Mouse (Mus musculus): ENCODE measurements around the gene Baz1a. TPM values are rescaled to one million over a fixed set of nuclear protein-coding genes. Genes with fewer than 3 reads are reported as not detected.
"Not testable (repeated sequence)": the region's sequence is repeated elsewhere in the genome, so short reads cannot be mapped to it uniquely, and the experiment has no call there.

Baz1a gene
- polyA plus RNA-seq, 1 experiment from 2014 or later = 20.8 TPM

GRCm38 (mm10) chr12:55003843-55004242 lies 10.3 kb downstream of the Baz1a start:
- H3K27me3 ChIP-seq = no peaks in the 10 kb centered on the region
- no peak overlapping the region for H3K9ac ChIP-seq
- 85% methylated on average over 5 of the region's 5 CpGs for WGBS
- H3K4me1 ChIP-seq = no peaks in the 10 kb centered on the region
- no peaks in the 10 kb centered on the region for H3K36me3 ChIP-seq
- no peak overlapping the region for H3K4me2 ChIP-seq
- H3K27ac ChIP-seq = no peak overlapping the region
- no peaks in the 10 kb centered on the region for H3K9me3 ChIP-seq
- ATAC-seq (ENCODE audit: insufficient number of reproducible peaks, low FRiP score, low TSS enrichment, low read depth) = no peak
- no peak overlapping the region for H3K4me3 ChIP-seq

GRCm38 (mm10) chr12:55002532-55002931 lies 11.6 kb downstream of the Baz1a start:
- not testable (repeated sequence) for H3K27me3 ChIP-seq; H3K9ac ChIP-seq; H3K9me3 ChIP-seq; H3K4me2 ChIP-seq; H3K36me3 ChIP-seq; H3K4me1 ChIP-seq; H3K27ac ChIP-seq; H3K4me3 ChIP-seq; ATAC-seq (ENCODE audit: insufficient number of reproducible peaks, low FRiP score, low TSS enrichment, low read depth)
- 85% methylated on average over 6 of the region's 7 CpGs for WGBS

GRCm38 (mm10) chr12:54999016-54999690 lies 15.0 kb downstream of the Baz1a start:
- no peak for ATAC-seq (ENCODE audit: insufficient number of reproducible peaks, low FRiP score, low TSS enrichment, low read depth)

GRCm38 (mm10) chr12:54998411-54998810 lies 15.7 kb downstream of the Baz1a start:
- WGBS = 70% methylated on average over 5 of the region's 5 CpGs
- no peak for ATAC-seq (ENCODE audit: insufficient number of reproducible peaks, low FRiP score, low TSS enrichment, low read depth)
- no peaks in the 10 kb centered on the region for H3K27me3 ChIP-seq

More at GRCm38 (mm10) chr12:54999016-54999690, 15.0 kb downstream of the Baz1a start:
- Histone ChIP-seq H3K4me2 (no peak overlapping the region), H3K4me1 (no peaks in the 10 kb centered on the region), H3K4me3 (no peak overlapping the region), H3K27ac (no peak overlapping the region), H3K36me3 (no peaks in the 10 kb centered on the region), H3K27me3 (no peaks in the 10 kb centered on the region), H3K9me3 (no peaks in the 10 kb centered on the region), H3K9ac (no peak overlapping the region)
- WGBS = 82% methylated on average over 14 of the region's 14 CpGs

GRCm38 (mm10) chr12:54996979-54997474 lies 17.1 kb downstream of the Baz1a start:
- WGBS = 82% methylated on average over 6 of the region's 6 CpGs
- Histone ChIP-seq H3K4me3 (no peak overlapping the region), H3K9me3 (no peaks in the 10 kb centered on the region), H3K36me3 (no peaks in the 10 kb centered on the region), H3K4me1 (0 out of 2 replicates have a peak, but pooled peaks cover 5% of the 10 kb centered on the region), H3K4me2 (no peak overlapping the region), H3K27me3 (no peaks in the 10 kb centered on the region), H3K9ac (no peak overlapping the region), H3K27ac (no peak overlapping the region)
- ATAC-seq (ENCODE audit: insufficient number of reproducible peaks, low FRiP score, low TSS enrichment, low read depth) = no peak

More at GRCm38 (mm10) chr12:54998411-54998810, 15.7 kb downstream of the Baz1a start:
- Histone ChIP-seq H3K4me1 (no peaks in the 10 kb centered on the region), H3K4me2 (no peak overlapping the region), H3K4me3 (no peak overlapping the region), H3K9me3 (no peaks in the 10 kb centered on the region), H3K27ac (no peak overlapping the region), H3K9ac (no peak overlapping the region), H3K36me3 (no peaks in the 10 kb centered on the region)

- no peaks in the 10 kb centered on the region for H3K36me3 ChIP-seq
- no peak overlapping the region for H3K4me3 ChIP-seq
- ATAC-seq (ENCODE audit: insufficient number of reproducible peaks, low FRiP score, low TSS enrichment, low read depth) = no peak
- H3K27me3 ChIP-seq = no peaks in the 10 kb centered on the region
- no peaks in the 10 kb centered on the region for H3K9me3 ChIP-seq
- H3K9ac ChIP-seq = no peak overlapping the region
- H3K4me1 ChIP-seq = 0 out of 2 replicates have a peak, but pooled peaks cover 5% of the 10 kb centered on the region
- H3K27ac ChIP-seq = no peak overlapping the region
- no peak overlapping the region for H3K4me2 ChIP-seq
- 47% methylated on average over 3 of the region's 3 CpGs for WGBS
Measured at GRCm38 (mm10) chr12:54995965-54996364, 18.2 kb downstream of the Baz1a start.

- Histone ChIP-seq H3K27me3 (no peaks in the 10 kb centered on the region), H3K9ac (no peak overlapping the region), H3K9me3 (no peaks in the 10 kb centered on the region), H3K4me2 (no peak overlapping the region), H3K27ac (no peak overlapping the region), H3K36me3 (no peaks in the 10 kb centered on the region), H3K4me1 (0 out of 2 replicates have a peak, but pooled peaks cover 5% of the 10 kb centered on the region), H3K4me3 (no peak overlapping the region)
- 83% methylated on average over 4 of the region's 4 CpGs for whole genome bisulfite sequencing
- ATAC-seq (ENCODE audit: insufficient number of reproducible peaks, low FRiP score, low TSS enrichment, low read depth) = no peak
Measured at GRCm38 (mm10) chr12:54994418-54994817, 19.7 kb downstream of the Baz1a start.

- Histone ChIP-seq H3K9ac (no peak overlapping the region), H3K4me2 (no peak overlapping the region), H3K4me1 (0 out of 2 replicates have a peak, but pooled peaks cover 5% of the 10 kb centered on the region), H3K27ac (no peak overlapping the region), H3K9me3 (no peaks in the 10 kb centered on the region), H3K27me3 (no peaks in the 10 kb centered on the region), H3K4me3 (no peak overlapping the region), H3K36me3 (no peaks in the 10 kb centered on the region)
- ATAC-seq (ENCODE audit: insufficient number of reproducible peaks, low FRiP score, low TSS enrichment, low read depth) = no peak
- WGBS = 65% methylated on average over 6 of the region's 6 CpGs
Measured at GRCm38 (mm10) chr12:54994068-54994386, 20.1 kb downstream of the Baz1a start.

GRCm38 (mm10) chr12:54993246-54994067 lies 20.7 kb downstream of the Baz1a start:
- no peak for ATAC-seq (ENCODE audit: insufficient number of reproducible peaks, low FRiP score, low TSS enrichment, low read depth)
- no peak overlapping the region for H3K27ac ChIP-seq
- WGBS = 38% methylated on average over 16 of the region's 16 CpGs
- H3K27me3 ChIP-seq = no peaks in the 10 kb centered on the region
- no peaks in the 10 kb centered on the region for H3K9me3 ChIP-seq
- no peak overlapping the region for H3K4me3 ChIP-seq
- H3K4me1 ChIP-seq = 0 out of 2 replicates have a peak, but pooled peaks cover 5% of the 10 kb centered on the region
- H3K9ac ChIP-seq = no peak overlapping the region
- no peaks in the 10 kb centered on the region for H3K36me3 ChIP-seq
- no peak overlapping the region for H3K4me2 ChIP-seq

- Histone ChIP-seq H3K9me3 (no peaks in the 10 kb centered on the region), H3K4me3 (no peak overlapping the region), H3K9ac (no peak overlapping the region), H3K36me3 (no peaks in the 10 kb centered on the region), H3K27me3 (no peaks in the 10 kb centered on the region), H3K27ac (no peak overlapping the region), H3K4me2 (no peak overlapping the region), H3K4me1 (0 out of 2 replicates have a peak, but pooled peaks cover 5% of the 10 kb centered on the region)
- no peak for ATAC-seq (ENCODE audit: insufficient number of reproducible peaks, low FRiP score, low TSS enrichment, low read depth)
- WGBS = 55% methylated on average over 3 of the region's 3 CpGs
Measured at GRCm38 (mm10) chr12:54992814-54993213, 21.3 kb downstream of the Baz1a start.

- Histone ChIP-seq H3K27me3 (no peaks in the 10 kb centered on the region), H3K9ac (no peak overlapping the region)
- 77% methylated on average over 4 of the region's 4 CpGs for WGBS
Measured at GRCm38 (mm10) chr12:54988323-54988850, 25.8 kb downstream of the Baz1a start.

GRCm38 (mm10) chr12:54987156-54987555 lies 27.0 kb downstream of the Baz1a start:
- H3K27ac ChIP-seq = no peak overlapping the region
- H3K9me3 ChIP-seq = no peaks in the 10 kb centered on the region
- no peaks in the 10 kb centered on the region for H3K36me3 ChIP-seq
- no peak for ATAC-seq (ENCODE audit: insufficient number of reproducible peaks, low FRiP score, low TSS enrichment, low read depth)
- H3K27me3 ChIP-seq = no peaks in the 10 kb centered on the region
- H3K4me1 ChIP-seq = 0 out of 2 replicates have a peak, but pooled peaks cover 6% of the 10 kb centered on the region
- WGBS = 77% methylated on average over 2 of the region's 2 CpGs
- H3K4me3 ChIP-seq = no peak overlapping the region
- no peak overlapping the region for H3K4me2 ChIP-seq
- H3K9ac ChIP-seq = no peak overlapping the region

More at GRCm38 (mm10) chr12:54988323-54988850, 25.8 kb downstream of the Baz1a start:
- H3K36me3 ChIP-seq = no peaks in the 10 kb centered on the region
- ATAC-seq (ENCODE audit: insufficient number of reproducible peaks, low FRiP score, low TSS enrichment, low read depth) = no peak
- H3K9me3 ChIP-seq = no peaks in the 10 kb centered on the region
- H3K27ac ChIP-seq = no peak overlapping the region
- 0 out of 2 replicates have a peak, but pooled peaks cover 12% of the 10 kb centered on the region for H3K4me1 ChIP-seq
- no peak overlapping the region for H3K4me3 ChIP-seq
- H3K4me2 ChIP-seq = no peak overlapping the region
